In genomic region chr12:103242591-103243025, GRCm38 (mm10) we compare ENCODE assay signal across 8 mouse cellular contexts. TPM values are rescaled to one million over a fixed set of nuclear protein-coding genes. Genes with fewer than 3 reads are reported as not detected.
DNase-seq lines count a peak whose midpoint lies in the region; ATAC-seq and TF ChIP-seq lines count a peak whose summit lies in the region.

No protein-coding gene starts in this region.

- DNase-seq in kidney, adult 11 months: peak; percentile 44
- no peak for DNase-seq in kidney, adult 18-20 months
- peak; percentile 74 to 84 for DNase-seq in kidney, postnatal 4 days
- DNase-seq in liver, embryonic 14.5 days (ENCODE audit: low read depth in 3 of 3, low spot score in 3 of 3): no peak

- H3K27ac ChIP-seq in forebrain, embryonic 12.5 days: peak overlapping the region; percentile 63
- H3K27ac ChIP-seq in heart, embryonic 16.5 days (ENCODE audit: low read length): peak overlapping the region; percentile 63
- no peak overlapping the region for H3K27ac ChIP-seq in liver, embryonic 14.5 days
- H3K27ac ChIP-seq in olfactory bulb, adult 2 months (ENCODE audit: insufficient read depth, low read depth, low read length): no peak overlapping the region

- no peaks in the 10 kb centered on the region for H3K9me3 ChIP-seq in forebrain, embryonic 12.5 days
- no peaks in the 10 kb centered on the region for H3K9me3 ChIP-seq in heart, embryonic 16.5 days (replicated peaks; ENCODE audit: control insufficient read depth, low read length)
- no peaks in the 10 kb centered on the region for H3K9me3 ChIP-seq in liver, embryonic 14.5 days (ENCODE audit: control insufficient read depth, low read length)

- no peak for TF ChIP-seq CTCF in liver, embryonic 14.5 days (IDR thresholded peaks at IDR 0.05; ENCODE audit: low read depth)
- peak; percentile 44; the same call in 1 of the 2 replicates for TF ChIP-seq CTCF in olfactory bulb, adult 2 months (IDR thresholded peaks at IDR 0.05; ENCODE audit: insufficient read depth, low read depth, low read length)

- H3K9ac ChIP-seq in forebrain, embryonic 12.5 days: peak overlapping the region; percentile 72
- H3K9ac ChIP-seq in heart, embryonic 16.5 days (ENCODE audit: low read length): peak overlapping the region; percentile 80
- no peak overlapping the region for H3K9ac ChIP-seq in liver, embryonic 14.5 days (replicated peaks)

- H3K4me2 ChIP-seq in forebrain, embryonic 12.5 days: peak overlapping the region; percentile 82
- H3K4me2 ChIP-seq in heart, embryonic 16.5 days (ENCODE audit: low read depth, low read length): peak overlapping the region; percentile 97
- H3K4me2 ChIP-seq in liver, embryonic 14.5 days (ENCODE audit: low read depth): peak overlapping the region; percentile 47

- WGBS in forebrain, embryonic 12.5 days: under 1% methylated on average over 33 of the region's 34 CpGs
- WGBS in heart, embryonic 16.5 days: under 1% methylated on average over 34 of the region's 34 CpGs
- WGBS in liver, embryonic 14.5 days (ENCODE audit: insufficient replicate concordance): 2% methylated on average over 34 of the region's 34 CpGs
- WGBS in olfactory bulb, adult 2 months: 1% methylated on average over 34 of the region's 34 CpGs

- TF ChIP-seq POLR2A in olfactory bulb, adult 2 months (IDR thresholded peaks at IDR 0.05; ENCODE audit: insufficient read depth, low read depth, low read length): no peak

- TF ChIP-seq EP300 in liver, embryonic 14.5 days (IDR thresholded peaks at IDR 0.05; ENCODE audit: low read depth): no peak

- peak; percentile 76 for ATAC-seq in forebrain, embryonic 12.5 days (ENCODE audit: low FRiP score)
- peak; percentile 80 for ATAC-seq in heart, embryonic 16.5 days (replicated peaks; ENCODE audit: extremely low read depth, insufficient read depth, low FRiP score)
- no peak for ATAC-seq in liver, embryonic 14.5 days (ENCODE audit: insufficient read depth)
- ATAC-seq in granulocyte monocyte progenitor cell, adult 5-6 weeks (replicated peaks; ENCODE audit: poor library complexity, severe bottlenecking): no peak

- H3K4me1 ChIP-seq in forebrain, embryonic 12.5 days: peaks cover 19% of the 10 kb centered on the region
- H3K4me1 ChIP-seq in heart, embryonic 16.5 days (ENCODE audit: control insufficient read depth, insufficient read depth, low read length): no peaks in the 10 kb centered on the region
- H3K4me1 ChIP-seq in liver, embryonic 14.5 days (replicated peaks; ENCODE audit: control insufficient read depth in 2 of 2, insufficient read depth in 2 of 2, low read length in 1 of 2): no peaks in the 10 kb centered on the region
- H3K4me1 ChIP-seq in olfactory bulb, adult 2 months (ENCODE audit: control insufficient read depth, insufficient read depth, low read length): peaks cover 13% of the 10 kb centered on the region

- no peaks in the 10 kb centered on the region for H3K36me3 ChIP-seq in forebrain, embryonic 12.5 days (replicated peaks)
- no peaks in the 10 kb centered on the region for H3K36me3 ChIP-seq in heart, embryonic 16.5 days (ENCODE audit: control insufficient read depth, insufficient read depth)
- H3K36me3 ChIP-seq in liver, embryonic 14.5 days (replicated peaks; ENCODE audit: control insufficient read depth, insufficient read depth, low read depth): no peaks in the 10 kb centered on the region

- H3K4me3 ChIP-seq in forebrain, embryonic 12.5 days (replicated peaks): peak overlapping the region; percentile 72
- peak overlapping the region; percentile 73 for H3K4me3 ChIP-seq in heart, embryonic 16.5 days (ENCODE audit: low read length)
- peak overlapping the region in 1 of 2 experiments; percentile 42; a peak in 3 of 4 replicates for H3K4me3 ChIP-seq in liver, embryonic 14.5 days (ENCODE audit: insufficient read depth in 1 of 2, low read depth in 2 of 2, low read length in 2 of 2)
- peak overlapping the region; percentile 61 for H3K4me3 ChIP-seq in olfactory bulb, adult 2 months (ENCODE audit: insufficient read depth, low read depth, low read length)

- peaks cover 55% of the 10 kb centered on the region for H3K27me3 ChIP-seq in forebrain, embryonic 12.5 days
- peaks cover 57% of the 10 kb centered on the region for H3K27me3 ChIP-seq in heart, embryonic 16.5 days (ENCODE audit: control insufficient read depth, insufficient read depth, low read length)
- H3K27me3 ChIP-seq in liver, embryonic 14.5 days (ENCODE audit: control insufficient read depth, insufficient read depth, low read length): peaks cover 24% of the 10 kb centered on the region

RNA-seq across cellular contexts. Expression of gene Prima1, which starts 0.7 kb away (rescaled TPM):
- polyA plus RNA-seq in forebrain, embryonic 12.5 days (2016; fragmentation: Nextera tagmentation; extraction: Ambion mirVana): 0.23 and 0.29 TPM in 2 replicates
- polyA plus RNA-seq in heart, embryonic 16.5 days (2015; fragmentation: Nextera tagmentation; extraction: Ambion mirVana): 0.16 and 0.17 TPM in 2 replicates
- not detected in 2 replicates for polyA plus RNA-seq in liver, embryonic 14.5 days (2012; rRNA removed)
- not detected in 2 replicates for polyA plus RNA-seq in liver, embryonic 14.5 days (2014; fragmentation: Nextera tagmentation; extraction: Ambion mirVana)
- polyA plus RNA-seq in olfactory bulb, adult 2 months (2012; ENCODE audit: insufficient read depth, insufficient read length, low replicate concordance, missing spikeins): not detected in 2 replicates
- total RNA-seq in granulocyte monocyte progenitor cell, adult 5-6 weeks (2014; fragmentation: Nextera tagmentation): not detected in 2 replicates
- not detected in 2 replicates for total RNA-seq in granulocyte monocyte progenitor cell, adult 5-6 weeks (2017)

Comparison
In these comparisons a context has a peak if more than half of its experiments do, and no peak if none do; other contexts are left out.
1. DNase-seq: peak in kidney, adult 11 months (single experiment) and kidney, postnatal 4 days (2 of 2); none in kidney, adult 18-20 months (single experiment) and liver, embryonic 14.5 days (0 of 3).
2. ATAC-seq: peak in forebrain, embryonic 12.5 days (single experiment) and heart, embryonic 16.5 days (single experiment); none in liver, embryonic 14.5 days (single experiment) and granulocyte monocyte progenitor cell, adult 5-6 weeks (single experiment).
3. H3K27ac ChIP-seq: peak in forebrain, embryonic 12.5 days (single experiment) and heart, embryonic 16.5 days (single experiment); none in liver, embryonic 14.5 days (single experiment) and olfactory bulb, adult 2 months (single experiment).
4. H3K4me2 ChIP-seq: peak in every context shown above with its lines; median percentile 97 in heart, embryonic 16.5 days; 82 in forebrain, embryonic 12.5 days; 47 in liver, embryonic 14.5 days.